Mouse (Mus musculus): ENCODE measurements at regions not wholly inside any gene's neighbourhood (a gene's known extent, or its start where the extent isn't known, plus 50 kb on each side); places are given as distances from the start of the nearest gene placed in this dataset.

GRCm38 (mm10) chr5:47115882-47116281, 867.1 kb upstream of the Slit2 start:
- peak; percentile 64 for DNase-seq (ENCODE audit: low spot score)

- DNase-seq (ENCODE audit: low spot score), result no peak
Measured at GRCm38 (mm10) chr5:47095703-47096102, 887.2 kb upstream of the Slit2 start.

GRCm38 (mm10) chr5:47052942-47053341, 930.0 kb upstream of the Slit2 start:
- peak; percentile 39 for DNase-seq (ENCODE audit: low spot score)

DNA sequence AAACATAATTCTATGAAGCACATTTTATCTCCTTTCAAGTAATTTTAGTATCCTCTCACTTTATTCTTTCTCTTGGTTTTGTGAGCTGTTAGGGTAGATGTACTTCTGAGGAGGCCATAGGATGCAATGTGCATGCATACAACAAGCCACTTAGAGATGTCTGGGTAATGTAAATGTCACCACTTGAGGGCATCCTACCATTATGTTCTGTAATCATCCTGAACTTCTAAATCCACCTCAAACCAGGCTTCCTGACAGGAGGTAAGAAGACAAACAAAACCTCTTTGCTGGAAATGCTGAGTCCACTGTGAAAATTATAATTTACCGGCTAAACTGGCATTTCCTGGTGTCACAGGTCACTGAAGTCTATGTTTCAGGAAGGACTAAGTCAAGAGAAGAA, 946.2 kb upstream of the Slit2 start:
- DNase-seq (ENCODE audit: low spot score), result peak; percentile 56

DNA sequence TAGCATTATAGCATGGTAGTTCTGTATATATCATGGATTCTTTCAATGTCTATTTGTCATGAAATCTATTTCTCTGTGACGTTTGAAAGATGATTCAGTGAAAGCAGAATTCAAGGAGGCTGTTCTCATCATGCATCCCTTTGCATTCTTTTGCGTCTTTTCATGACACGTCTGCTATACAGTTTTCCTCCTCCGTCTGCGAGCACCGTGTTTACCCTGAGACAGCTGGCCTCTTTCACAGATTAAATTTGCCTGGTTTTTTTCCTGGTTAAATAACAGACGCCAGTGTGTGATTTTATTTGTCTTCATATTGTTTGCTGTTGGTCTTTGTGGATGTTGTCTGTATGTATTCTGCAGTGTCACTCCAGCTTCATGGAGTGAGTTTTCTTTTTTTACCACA, 948.9 kb upstream of the Slit2 start:
- DNase-seq (ENCODE audit: low spot score), result no peak

- DNase-seq (ENCODE audit: low spot score), result peak; percentile 70
Measured at GRCm38 (mm10) chr5:47014351-47014750, 968.6 kb upstream of the Slit2 start.

GRCm38 (mm10) chr5:46992557-46992956, 990.4 kb upstream of the Slit2 start:
- DNase-seq (ENCODE audit: low spot score), result no peak

- no peak for DNase-seq (ENCODE audit: low spot score)
Measured at GRCm38 (mm10) chr5:46986519-46986918, 996.4 kb upstream of the Slit2 start.

DNA sequence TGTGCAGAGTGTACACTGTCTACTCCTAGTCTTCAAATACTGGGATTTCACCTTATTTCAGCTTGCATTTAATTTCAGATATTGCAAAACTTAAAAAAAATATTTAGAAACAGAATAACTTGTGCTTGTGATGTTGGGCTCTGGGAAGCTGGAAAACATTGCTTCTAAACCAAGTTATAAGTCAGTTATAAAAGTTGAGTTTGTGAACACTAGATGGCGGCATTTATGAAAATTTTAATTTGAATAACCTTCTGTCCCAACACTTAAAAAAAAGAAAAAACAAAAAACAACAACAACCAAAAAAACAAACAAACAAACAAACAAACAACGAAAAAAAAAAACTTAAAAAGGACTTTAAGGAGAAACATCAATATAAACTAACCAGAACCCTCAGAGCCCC, 1002.6 kb upstream of the Slit2 start:
- DNase-seq (ENCODE audit: low spot score), result peak; percentile 24

DNA sequence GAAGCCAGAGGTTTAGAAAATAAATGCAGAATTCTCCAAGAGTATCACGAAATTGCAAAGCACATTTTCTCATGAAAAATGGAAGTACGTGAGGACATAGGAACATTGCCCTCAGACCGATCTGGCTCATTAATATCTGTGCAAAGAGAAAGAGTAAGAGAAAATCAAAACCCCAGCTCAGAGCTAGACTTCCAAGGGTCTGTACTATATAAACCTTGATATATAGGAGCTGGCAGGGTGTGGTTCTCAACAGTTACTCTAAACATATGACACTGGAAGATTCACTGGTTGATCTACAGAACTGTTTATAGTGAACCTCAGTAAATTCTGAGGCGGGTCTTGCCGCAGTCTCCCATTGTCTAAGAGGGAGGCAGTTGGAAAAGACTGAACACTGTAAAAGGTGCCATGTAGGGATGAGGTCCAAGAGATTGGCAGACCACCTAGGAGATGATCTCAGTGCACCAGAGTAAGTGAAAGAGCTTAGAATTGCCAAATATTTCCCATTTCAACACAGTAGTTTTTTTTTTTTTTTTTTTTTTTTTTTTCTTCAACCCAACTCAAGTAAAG, 1014.0 kb upstream of the Slit2 start:
- DNase-seq (ENCODE audit: low spot score), result no peak

DNA sequence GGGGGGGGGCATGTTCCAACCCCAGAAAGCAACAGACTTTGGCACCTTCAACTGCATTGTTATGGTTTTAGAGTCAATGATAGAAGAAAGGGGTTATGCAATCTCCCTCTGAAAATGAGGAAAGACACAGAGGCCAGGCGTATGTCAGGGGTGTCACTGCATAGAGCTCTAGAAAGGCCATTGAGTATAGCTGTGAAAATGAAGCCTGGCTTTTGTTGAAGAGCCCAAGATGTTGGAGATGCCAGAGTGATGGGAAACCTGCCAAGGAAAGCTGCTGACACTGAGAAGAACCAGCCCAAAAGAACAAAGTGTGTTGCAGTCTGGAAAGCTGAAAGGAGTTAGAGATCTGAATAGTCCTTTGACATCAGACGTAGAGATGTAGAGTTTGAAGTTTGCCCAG, 1022.2 kb upstream of the Slit2 start:
- no peak for DNase-seq (ENCODE audit: low spot score)

DNA sequence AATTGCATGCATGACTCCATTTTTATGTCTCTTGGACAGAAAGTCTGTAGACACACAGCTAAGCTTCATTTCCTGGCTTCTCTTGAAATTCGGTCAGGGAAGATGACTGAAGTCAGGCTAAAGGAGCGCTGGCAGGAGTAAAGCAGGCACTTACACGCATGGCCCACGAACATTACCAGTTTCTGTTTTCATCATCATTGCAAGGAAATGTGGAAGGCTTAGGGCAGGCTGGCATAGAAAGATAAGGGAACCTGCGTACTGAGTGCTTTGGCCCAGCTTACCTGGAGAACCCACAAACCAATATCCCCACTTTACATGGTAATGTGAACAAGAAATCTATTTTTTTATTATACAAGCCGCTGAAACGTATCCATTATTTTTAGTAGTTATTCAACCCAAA, 1056.6 kb upstream of the Slit2 start:
- no peak for DNase-seq (ENCODE audit: low spot score)

DNA sequence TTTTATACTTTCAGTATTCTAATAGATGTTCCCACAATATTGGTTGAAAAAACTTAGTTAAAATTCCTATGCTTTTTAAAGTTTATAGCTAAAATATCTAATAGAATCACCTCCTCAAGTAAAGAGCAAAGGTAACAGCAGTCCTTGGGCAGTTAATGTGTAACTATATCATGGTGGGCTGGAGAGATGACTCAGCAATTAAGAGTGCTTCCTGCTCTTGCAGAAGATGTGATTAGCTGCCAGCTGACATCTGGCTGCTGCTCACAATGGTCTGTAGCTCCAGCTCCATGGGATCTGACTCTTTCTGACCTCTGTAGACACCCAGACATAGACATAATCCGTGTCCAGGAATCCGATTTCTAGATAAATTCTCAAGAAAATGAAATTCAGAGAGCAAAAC, 1044.5 kb upstream of the Lcorl start:
- DNase-seq (ENCODE audit: low spot score), result peak; percentile 12

GRCm38 (mm10) chr5:46894037-46894436, 1036.6 kb upstream of the Lcorl start:
- DNase-seq (ENCODE audit: low spot score), result no peak

DNA sequence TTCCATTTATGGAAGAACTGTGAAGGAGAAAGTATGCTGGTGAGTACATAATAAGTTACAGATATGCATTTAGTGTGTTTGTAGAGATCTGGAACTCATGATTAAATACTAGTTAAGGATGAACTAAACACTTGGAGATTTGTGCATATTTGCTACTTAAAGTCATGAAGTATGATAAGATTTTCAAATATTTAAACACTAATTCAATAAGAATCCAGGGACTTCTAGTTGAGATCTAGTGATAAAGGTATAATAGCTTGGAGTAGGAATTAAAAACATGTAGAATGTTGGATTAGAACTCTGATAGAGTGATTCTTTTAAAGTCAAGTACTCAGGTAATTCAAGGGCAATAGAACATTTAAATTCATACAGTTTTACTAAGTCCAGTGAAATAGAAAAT, 1026.5 kb upstream of the Lcorl start:
- no peak for DNase-seq (ENCODE audit: low spot score)

DNA sequence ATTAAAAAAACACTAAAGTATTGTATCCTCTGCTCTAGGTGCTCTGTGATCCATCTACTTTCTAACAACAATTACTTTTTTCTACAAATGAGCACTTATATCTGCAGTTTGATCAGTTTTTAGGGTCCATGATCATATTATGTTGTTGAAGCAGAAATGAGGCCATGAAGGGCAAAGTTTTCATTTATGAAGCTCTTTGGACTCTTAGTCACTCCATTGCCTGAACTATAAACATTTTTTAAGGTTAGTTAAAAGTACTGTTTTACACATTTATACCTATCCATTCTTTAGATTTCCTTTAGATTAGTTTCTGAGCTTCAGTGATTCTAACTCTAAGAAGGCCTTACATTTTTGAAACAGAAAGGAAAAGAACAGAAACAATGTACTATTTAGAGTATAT, 999.4 kb upstream of the Lcorl start:
- no peak for DNase-seq (ENCODE audit: low spot score)

- no peak for DNase-seq (ENCODE audit: low spot score)
Measured at GRCm38 (mm10) chr5:46845175-46845574, 987.8 kb upstream of the Lcorl start.

DNA sequence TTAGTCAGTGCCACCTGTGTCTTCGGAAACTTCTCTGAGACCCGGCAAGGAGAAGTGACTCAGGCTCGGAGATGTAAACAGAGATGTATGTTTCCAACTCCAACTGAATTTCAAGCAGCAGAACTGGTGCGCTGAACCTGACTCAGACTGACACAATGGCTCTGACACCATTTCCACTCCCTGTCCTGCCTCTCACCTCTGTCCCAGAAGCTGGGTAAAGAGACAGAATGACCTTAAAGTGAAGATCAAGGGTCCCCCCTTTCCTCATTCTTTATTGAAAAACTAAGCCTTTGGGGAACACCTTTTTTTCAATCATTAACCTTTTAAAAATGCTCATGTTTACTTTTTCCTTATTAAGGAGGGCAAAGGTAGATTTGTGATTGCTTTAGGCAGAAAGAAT, 979.4 kb upstream of the Lcorl start:
- no peak for DNase-seq (ENCODE audit: low spot score)

GRCm38 (mm10) chr5:46830797-46831618, 973.6 kb upstream of the Lcorl start:
- DNase-seq (ENCODE audit: low spot score), result peak; percentile 78

DNA sequence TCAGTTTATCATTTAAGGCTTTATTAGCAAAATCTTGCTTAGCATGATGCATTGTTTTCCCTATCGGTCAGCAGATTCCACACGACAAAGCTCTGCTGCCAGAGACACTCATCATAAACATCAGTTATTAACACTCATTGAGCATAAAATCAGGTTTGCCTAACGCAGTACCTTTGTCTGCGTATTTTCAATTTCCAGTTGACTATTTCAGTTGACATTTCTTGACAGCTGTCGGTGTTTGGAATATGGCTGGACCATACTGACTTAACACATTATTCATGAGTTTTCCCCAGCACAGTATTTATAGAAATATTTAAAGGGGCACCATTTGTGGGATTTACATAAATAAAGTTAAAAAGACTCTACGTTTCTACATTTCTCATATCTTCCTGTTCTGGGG, 972.7 kb upstream of the Lcorl start:
- no peak for DNase-seq (ENCODE audit: low spot score)

- DNase-seq (ENCODE audit: low spot score), result no peak
Measured at GRCm38 (mm10) chr5:46826381-46826780, 969.0 kb upstream of the Lcorl start.

DNA sequence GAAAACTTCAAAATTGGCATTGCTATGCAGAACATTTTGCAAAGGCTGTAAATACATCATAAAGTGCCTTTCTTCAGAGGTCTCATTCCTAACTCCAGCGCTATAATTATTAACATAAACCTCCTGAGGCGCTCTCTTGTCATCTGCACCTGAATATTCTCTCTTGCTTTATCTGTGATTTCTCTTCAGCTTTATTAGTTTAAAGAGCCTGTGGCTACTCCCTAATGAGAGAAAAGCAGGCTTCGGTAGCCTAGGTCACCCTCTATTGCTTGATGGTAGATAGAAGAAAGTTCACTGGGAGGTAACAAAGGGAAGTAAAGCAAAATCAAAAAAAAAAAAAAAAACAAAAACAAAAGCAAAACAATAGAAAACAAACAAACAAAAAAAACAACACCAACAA, 967.5 kb upstream of the Lcorl start:
- DNase-seq (ENCODE audit: low spot score), result no peak

GRCm38 (mm10) chr5:46795102-46795501, 937.7 kb upstream of the Lcorl start:
- DNase-seq (ENCODE audit: low spot score), result no peak

Measured in embryo, embryonic 10.5 days (tissue).